Mouse (Mus musculus) midbrain, embryonic 14.5 days (tissue): ENCODE results near the gene Gstm4. TPM values are rescaled to one million over a fixed set of nuclear protein-coding genes. Genes with fewer than 3 reads are reported as not detected.
"Not testable (repeated sequence)": the region's sequence is repeated elsewhere in the genome, so short reads cannot be mapped to it uniquely, and the experiment has no call there.

Experiments
- ATAC-seq: fragments of 200-750 bp; cut with Nextera tagmentation; 2 replicates; pipeline ENCODE4 v1.8.0; 2017; ENCODE audit warnings: moderate number of reproducible peaks, moderate library complexity; ENCODE audit not compliant: low FRiP score, low TSS enrichment
- DNase-seq: peaks from one replicate; pipeline ENCODE4 v3.0.0-alpha.2; 2015
- H3K27ac ChIP-seq: fragments of 300-500 bp; sonication (generic); replicated peaks from 2 replicates; pipeline ENCODE4 v1.5.1; 2014; ENCODE audit warnings: mild to moderate bottlenecking, low read depth, low read length, moderate library complexity
- H3K27me3 ChIP-seq: fragments of 300-500 bp; sonication (generic); 2 replicates; pipeline ENCODE4 v1.6.1; 2014; ENCODE audit warnings: low read length, control low read depth, mixed read lengths; ENCODE audit not compliant: control insufficient read depth, insufficient read depth
- H3K36me3 ChIP-seq: fragments of 300-500 bp; sonication (generic); 2 replicates; pipeline ENCODE4 v1.6.1; 2014; ENCODE audit warnings: low read length, control low read depth; ENCODE audit not compliant: control insufficient read depth, insufficient read depth
- H3K4me1 ChIP-seq: fragments of 300-500 bp; sonication (generic); 2 replicates; pipeline ENCODE4 v1.6.1; 2014; ENCODE audit warnings: mild to moderate bottlenecking, antibody characterized with exemption, low read length, control low read depth; ENCODE audit not compliant: control insufficient read depth, insufficient read depth
- H3K4me2 ChIP-seq: fragments of 300-500 bp; sonication (generic); 2 replicates; pipeline ENCODE4 v1.6.1; 2014; ENCODE audit warnings: mild to moderate bottlenecking, low read length, moderate library complexity
- H3K4me3 ChIP-seq: fragments of 300-500 bp; sonication (generic); replicated peaks from 2 replicates; pipeline ENCODE4 v1.5.1; 2014; ENCODE audit warnings: low read depth, low read length
- H3K9ac ChIP-seq: fragments of 300-500 bp; sonication (generic); replicated peaks from 2 replicates; pipeline ENCODE4 v1.6.1; 2014; ENCODE audit warnings: mild to moderate bottlenecking, low read length, moderate library complexity
- H3K9me3 ChIP-seq: fragments of 300-500 bp; sonication (generic); 2 replicates; pipeline ENCODE4 v1.6.1; 2016; ENCODE audit warnings: low read length, control low read depth, mixed read lengths; ENCODE audit not compliant: control insufficient read depth
- WGBS: fragments of 180-500 bp; shearing (Covaris S2); extraction: QIAGEN DNeasy Blood & Tissue Kit; methylation state at CpG from one replicate; pipeline ENCODE4 v1.1.7; 2014; 5-methylcytosine and 5-hydroxymethylcytosine counted together
- polyA plus RNA-seq: library from polyadenylated mRNA; unstranded; fragments of >200 nt; fragmentation: Nextera tagmentation; extraction: Ambion mirVana; gene quantifications from 2 replicates; pipeline ENCODE4 v1.2.1, GENCODE M21; 2014

Gstm4 gene
- polyA plus RNA-seq, 1 experiment from 2014 or later, result 17.5 TPM

GRCm38 (mm10) chr3:107996576-107996975 is 48.1 kb downstream of the Gstm4 start:
- Histone ChIP-seq H3K36me3 (no peaks in the 10 kb centered on the region), H3K27ac (no peak overlapping the region), H3K4me3 (no peak overlapping the region), H3K4me1 (no peaks in the 10 kb centered on the region), H3K9ac (no peak overlapping the region), H3K4me2 (no peak overlapping the region), H3K9me3 (no peaks in the 10 kb centered on the region), H3K27me3 (no peaks in the 10 kb centered on the region)
- ATAC-seq (no peak), DNase-seq (no peak)
- 84% methylated on average over 4 of the region's 4 CpGs for WGBS

GRCm38 (mm10) chr3:107995974-107996373 is 48.7 kb downstream of the Gstm4 start:
- H3K9ac ChIP-seq, H3K4me3 ChIP-seq, DNase-seq, H3K4me1 ChIP-seq, ATAC-seq, H3K4me2 ChIP-seq, H3K9me3 ChIP-seq, H3K27me3 ChIP-seq, H3K36me3 ChIP-seq, H3K27ac ChIP-seq: not testable (repeated sequence)
- WGBS, result 74% methylated on average over 2 of the region's 2 CpGs

Other genes starting within 250 kb of the Gstm4 start
- not detected in 2 replicates for gene Eps8l3, start 167.7 kb downstream of the Gstm4 start, polyA plus RNA-seq
- gene Gstm5, start 149.1 kb downstream of the Gstm4 start, polyA plus RNA-seq, result 245 and 277 TPM in 2 replicates
- gene Gstm7, start 113.1 kb downstream of the Gstm4 start, polyA plus RNA-seq, result 83.0 and 85.0 TPM in 2 replicates
- 13.3 and 14.4 TPM in 2 replicates for gene Gstm6, start 101.1 kb downstream of the Gstm4 start, polyA plus RNA-seq
- gene Gstm3, start 75.6 kb downstream of the Gstm4 start, polyA plus RNA-seq, result not detected in 2 replicates
- gene Gstm2, start 58.4 kb downstream of the Gstm4 start, polyA plus RNA-seq, result 1.4 and 6.2 TPM in 2 replicates
- gene Gstm1, start 26.9 kb downstream of the Gstm4 start, polyA plus RNA-seq, result 58.9 and 87.2 TPM in 2 replicates
- 45.9 and 53.3 TPM in 2 replicates for gene Ampd2, start 41.8 kb upstream of the Gstm4 start, polyA plus RNA-seq
- 0.13 and 0.30 TPM in 2 replicates for gene Gnat2, start 47.9 kb upstream of the Gstm4 start, polyA plus RNA-seq
- 107 and 150 TPM in 2 replicates for gene Gnai3, start 101.3 kb upstream of the Gstm4 start, polyA plus RNA-seq
- gene Gpr61, start 110.0 kb upstream of the Gstm4 start, polyA plus RNA-seq, result 1.4 and 2.6 TPM in 2 replicates
- gene Amigo1, start 141.4 kb upstream of the Gstm4 start, polyA plus RNA-seq, result 10.2 and 10.3 TPM in 2 replicates
- gene Cyb561d1, start 156.3 kb upstream of the Gstm4 start, polyA plus RNA-seq, result 2.7 and 4.3 TPM in 2 replicates
- 26.5 and 27.9 TPM in 2 replicates for gene Atxn7l2, start 166.0 kb upstream of the Gstm4 start, polyA plus RNA-seq
- 0.42 and 0.43 TPM in 2 replicates for gene Sypl2, start 181.8 kb upstream of the Gstm4 start, polyA plus RNA-seq
- gene Psma5, start 212.0 kb upstream of the Gstm4 start, polyA plus RNA-seq, result 249 and 256 TPM in 2 replicates
- 23.4 and 28.6 TPM in 2 replicates for gene Sort1, start 239.2 kb upstream of the Gstm4 start, polyA plus RNA-seq